Mouse (Mus musculus): ENCODE measurements at regions not wholly inside any gene's neighbourhood (a gene's known extent, or its start where the extent isn't known, plus 50 kb on each side); places are given as distances from the start of the nearest gene placed in this dataset.

- no peak for DNase-seq (ENCODE audit: low spot score in 2 of 2)
These were observed 184.5 kb upstream of the Dyrk2 start for GRCm38 (mm10) chr10:119054191-119055175.

GRCm38 (mm10) chr10:119052441-119053041 lies 182.5 kb upstream of the Dyrk2 start:
- DNase-seq (ENCODE audit: low spot score in 2 of 2), result no peak

GRCm38 (mm10) chr10:119051598-119051997 lies 181.6 kb upstream of the Dyrk2 start:
- no peak for DNase-seq (ENCODE audit: low spot score in 2 of 2)

GRCm38 (mm10) chr10:119050017-119050685 lies 180.1 kb upstream of the Dyrk2 start:
- DNase-seq (ENCODE audit: low spot score in 2 of 2), result peak; percentile 22 to 42

GRCm38 (mm10) chr10:119048643-119049420 lies 178.8 kb upstream of the Dyrk2 start:
- no peak for DNase-seq (ENCODE audit: low spot score in 2 of 2)

- DNase-seq (ENCODE audit: low spot score in 2 of 2), result no peak
These were observed 175.1 kb upstream of the Dyrk2 start for GRCm38 (mm10) chr10:119045059-119045458.

- DNase-seq (ENCODE audit: low spot score in 2 of 2), result no peak
These were observed 173.1 kb upstream of the Dyrk2 start for GRCm38 (mm10) chr10:119043069-119043468.

- peak in 1 of 2 experiments; percentile 12 for DNase-seq (ENCODE audit: low spot score in 2 of 2)
These were observed 170.2 kb upstream of the Dyrk2 start for GRCm38 (mm10) chr10:119040205-119040604.

- no peak for DNase-seq (ENCODE audit: low spot score in 2 of 2)
These were observed 169.7 kb upstream of the Dyrk2 start for GRCm38 (mm10) chr10:119039732-119040131.

GRCm38 (mm10) chr10:119038991-119039390 lies 169.0 kb upstream of the Dyrk2 start:
- peak; percentile 50 to 61 for DNase-seq (ENCODE audit: low spot score in 2 of 2)

GRCm38 (mm10) chr10:119037781-119038180 lies 167.8 kb upstream of the Dyrk2 start:
- no peak for DNase-seq (ENCODE audit: low spot score in 2 of 2)

GRCm38 (mm10) chr10:119035863-119036262 lies 165.9 kb upstream of the Dyrk2 start:
- DNase-seq (ENCODE audit: low spot score in 2 of 2), result no peak

GRCm38 (mm10) chr10:119034396-119034795 lies 164.4 kb upstream of the Dyrk2 start:
- no peak for DNase-seq (ENCODE audit: low spot score in 2 of 2)

GRCm38 (mm10) chr10:119031282-119032275 lies 161.6 kb upstream of the Dyrk2 start:
- peak in 1 of 2 experiments; percentile 33 for DNase-seq (ENCODE audit: low spot score in 2 of 2)

GRCm38 (mm10) chr10:119028480-119029137 lies 158.6 kb upstream of the Dyrk2 start:
- DNase-seq (ENCODE audit: low spot score in 2 of 2), result no peak

GRCm38 (mm10) chr10:119027241-119027901 lies 157.4 kb upstream of the Dyrk2 start:
- DNase-seq (ENCODE audit: low spot score in 2 of 2), result no peak

GRCm38 (mm10) chr10:119026291-119026690 lies 156.3 kb upstream of the Dyrk2 start:
- DNase-seq (ENCODE audit: low spot score in 2 of 2), result no peak

- no peak for DNase-seq (ENCODE audit: low spot score in 2 of 2)
These were observed 154.4 kb upstream of the Dyrk2 start for GRCm38 (mm10) chr10:119024425-119024824.

GRCm38 (mm10) chr10:119019082-119019481 lies 149.1 kb upstream of the Dyrk2 start:
- DNase-seq (ENCODE audit: low spot score in 2 of 2), result no peak
